Mouse (Mus musculus): ENCODE results near the gene Rfx2.

GRCm38 (mm10) chr17:56761991-56762410 is 68.8 kb downstream of the Rfx2 start:
- TF ChIP-seq POLR2A (IDR thresholded peaks at IDR 0.05; ENCODE audit: extremely low read depth, insufficient read depth, low read length) (peak; percentile 88), CTCF (IDR thresholded peaks at IDR 0.05; ENCODE audit: extremely low read depth, insufficient read depth, low read length) (no peak)
